Mouse (Mus musculus) embryonic fibroblast, embryonic 13.5 days (primary cell): ENCODE results near the gene Dexi. TPM values are rescaled to one million over a fixed set of nuclear protein-coding genes. Genes with fewer than 3 reads are reported as not detected.

ENCODE experiments used
- H3K27ac ChIP-seq: 2 replicates; pipeline ENCODE4 v1.5.1; 2012; ENCODE audit warnings: low read length, control low read depth, inconsistent platforms; ENCODE audit not compliant: insufficient read depth
- H3K4me1 ChIP-seq: 2 replicates; pipeline ENCODE4 v1.6.1; 2011; ENCODE audit warnings: low read length; ENCODE audit not compliant: control insufficient read depth, insufficient read depth
- H3K4me3 ChIP-seq: 2 replicates; pipeline ENCODE4 v1.5.1; 2011; ENCODE audit warnings: mild to moderate bottlenecking, control low read depth, low read length; ENCODE audit not compliant: insufficient read depth
- CTCF ChIP-seq: IDR thresholded peaks from 2 replicates; pipeline ENCODE4 v1.5.1; 2011; ENCODE audit warnings: mild to moderate bottlenecking, control low read depth, low read length, moderate library complexity, borderline replicate concordance; ENCODE audit not compliant: insufficient read depth
- POLR2A ChIP-seq: IDR thresholded peaks from 2 replicates; pipeline ENCODE4 v1.6.1; 2011; ENCODE audit warnings: low read depth, mild to moderate bottlenecking, control low read depth, low read length, moderate library complexity
- polyA plus RNA-seq: library from polyadenylated mRNA; stranded (reverse); fragments of >200 nt; gene quantifications from 2 replicates; pipeline ENCODE4 v1.2.4, GENCODE M21; 2011; ENCODE audit warnings: low read depth; ENCODE audit not compliant: missing spikeins, insufficient read length

Dexi gene
- polyA plus RNA-seq, 1 experiment, result 17.1 TPM

DNA sequence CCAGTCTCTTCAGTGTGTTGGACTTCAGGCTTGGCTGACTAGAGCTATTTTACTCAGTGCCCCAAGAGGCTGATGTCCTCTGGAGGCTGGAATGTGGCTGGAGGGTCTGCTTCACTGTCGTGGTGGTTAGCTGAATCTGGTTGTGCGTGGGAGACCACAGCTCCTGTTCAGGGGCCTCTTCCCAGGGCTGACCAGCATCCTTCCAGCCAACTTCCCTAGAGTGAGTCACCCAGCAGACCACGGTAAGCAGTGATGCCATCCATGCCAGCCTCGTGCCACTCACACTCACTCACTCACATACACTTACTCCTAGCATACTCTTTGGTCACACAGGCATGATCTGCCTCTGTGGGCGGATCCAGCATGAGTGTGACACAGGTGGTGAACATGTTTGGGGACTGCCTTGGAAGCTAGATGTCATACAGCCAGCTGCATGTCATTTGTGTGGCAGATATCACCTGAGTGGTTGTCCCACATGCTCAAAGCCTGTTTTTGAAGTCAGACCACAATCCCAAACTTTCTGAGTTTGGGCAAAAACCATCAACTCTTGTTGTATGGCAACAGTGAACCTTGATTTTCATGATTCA is 27.0 kb upstream of the Dexi start:
- H3K4me1 ChIP-seq, result no peaks in the 10 kb centered on the region
- no peak overlapping the region for H3K27ac ChIP-seq
- TF ChIP-seq POLR2A (no peak), CTCF (no peak)
- no peak overlapping the region for H3K4me3 ChIP-seq

DNA sequence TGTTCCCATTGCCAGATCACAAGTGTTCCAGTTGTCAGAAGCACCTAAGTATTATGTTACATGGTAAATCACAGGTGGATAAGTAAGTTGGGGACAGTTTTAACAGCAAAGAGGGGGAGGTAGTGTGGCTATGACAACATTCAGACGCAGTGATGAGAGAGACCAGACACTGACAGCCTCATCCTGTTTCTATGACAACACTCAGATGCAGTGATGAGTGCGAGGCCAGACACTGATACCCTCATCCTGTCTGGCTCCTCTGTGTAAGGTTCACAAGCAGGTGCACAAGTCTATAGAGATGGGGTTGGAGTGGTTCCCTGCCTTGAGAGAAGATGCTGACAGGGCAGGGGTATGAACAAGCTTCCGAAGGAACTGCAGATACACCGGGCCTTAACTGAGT is 24.3 kb upstream of the Dexi start:
- H3K27ac ChIP-seq, result no peak overlapping the region
- no peaks in the 10 kb centered on the region for H3K4me1 ChIP-seq
- no peak overlapping the region for H3K4me3 ChIP-seq
- TF ChIP-seq CTCF, result no peak
- no peak for TF ChIP-seq POLR2A

DNA sequence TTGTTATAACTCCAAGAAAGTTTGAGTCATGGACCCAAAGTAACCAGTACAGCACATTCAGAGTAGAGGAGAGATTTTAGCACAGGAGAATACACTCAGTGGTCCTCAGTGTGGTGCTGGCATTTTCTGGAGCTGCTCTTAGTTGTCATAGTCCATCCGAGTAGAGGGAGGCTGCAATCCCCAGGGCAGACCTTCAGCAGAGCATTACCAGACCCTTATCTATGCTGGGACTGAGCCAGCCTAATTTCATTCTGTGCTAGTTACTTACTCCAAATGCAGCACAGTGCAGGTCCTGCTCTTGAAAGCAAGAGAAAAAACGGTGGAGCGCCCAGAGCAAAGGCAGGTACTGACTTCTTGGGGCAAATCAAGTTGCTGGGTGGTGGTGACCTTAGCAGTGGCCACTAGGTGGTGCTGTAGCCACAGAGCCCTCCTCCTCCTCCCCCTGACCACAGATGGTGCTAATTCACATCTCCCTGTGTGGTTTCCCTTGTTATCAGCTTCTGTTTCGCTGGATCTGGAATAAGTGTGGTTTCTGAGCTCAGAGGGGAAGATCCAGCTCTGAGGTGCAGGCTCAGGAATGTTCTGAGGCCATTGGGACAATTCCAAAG is 22.5 kb upstream of the Dexi start:
- no peak overlapping the region for H3K27ac ChIP-seq
- no peak overlapping the region for H3K4me3 ChIP-seq
- H3K4me1 ChIP-seq, result no peaks in the 10 kb centered on the region
- TF ChIP-seq POLR2A (no peak), CTCF (peak; percentile 96)

DNA sequence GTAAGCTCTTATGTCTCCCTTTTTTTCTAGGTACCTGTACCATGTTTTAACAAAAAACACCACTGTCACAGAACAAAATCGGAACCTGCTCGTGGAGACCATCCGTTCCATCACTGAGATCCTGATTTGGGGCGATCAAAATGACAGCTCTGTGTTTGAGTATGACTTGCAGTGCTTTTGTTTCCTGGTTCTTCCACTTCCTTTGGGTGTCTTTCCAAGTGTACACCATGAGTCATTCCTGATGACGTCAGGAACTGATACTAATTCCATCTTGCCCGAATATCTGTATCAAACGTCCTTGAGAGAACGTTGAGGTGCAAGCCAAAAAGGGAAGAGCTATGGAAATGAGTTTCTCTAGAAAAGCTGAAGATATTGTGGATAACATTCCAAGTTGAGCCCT is 17.1 kb upstream of the Dexi start:
- H3K27ac ChIP-seq, result no peak overlapping the region
- no peak overlapping the region for H3K4me3 ChIP-seq
- H3K4me1 ChIP-seq, result peaks cover 10% of the 10 kb centered on the region; the same call in 1 of the 2 replicates
- no peak for TF ChIP-seq CTCF
- TF ChIP-seq POLR2A, result no peak

DNA sequence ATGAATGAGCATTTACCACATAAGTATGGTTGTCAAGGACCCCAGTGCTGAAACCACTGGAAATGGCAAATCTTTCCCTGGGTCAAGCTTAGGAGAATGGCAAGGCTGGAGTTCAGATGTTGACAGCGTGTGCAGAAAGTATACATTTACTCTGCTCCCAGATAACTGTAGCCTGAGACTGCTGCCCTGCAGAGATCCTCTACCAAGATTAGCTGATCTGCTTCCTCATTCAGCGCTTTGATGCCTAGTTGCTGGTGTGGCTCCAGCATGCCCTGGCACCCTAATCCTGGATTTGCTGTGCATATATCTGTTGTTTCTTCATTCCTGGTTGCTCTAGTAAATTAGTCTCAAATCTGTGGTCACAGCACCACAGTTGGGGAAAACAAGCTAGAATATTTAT is 11.0 kb upstream of the Dexi start:
- no peak overlapping the region for H3K27ac ChIP-seq
- H3K4me1 ChIP-seq, result peaks cover 4% of the 10 kb centered on the region; the same call in 1 of the 2 replicates
- TF ChIP-seq POLR2A (no peak), CTCF (no peak)
- H3K4me3 ChIP-seq, result no peak overlapping the region

DNA sequence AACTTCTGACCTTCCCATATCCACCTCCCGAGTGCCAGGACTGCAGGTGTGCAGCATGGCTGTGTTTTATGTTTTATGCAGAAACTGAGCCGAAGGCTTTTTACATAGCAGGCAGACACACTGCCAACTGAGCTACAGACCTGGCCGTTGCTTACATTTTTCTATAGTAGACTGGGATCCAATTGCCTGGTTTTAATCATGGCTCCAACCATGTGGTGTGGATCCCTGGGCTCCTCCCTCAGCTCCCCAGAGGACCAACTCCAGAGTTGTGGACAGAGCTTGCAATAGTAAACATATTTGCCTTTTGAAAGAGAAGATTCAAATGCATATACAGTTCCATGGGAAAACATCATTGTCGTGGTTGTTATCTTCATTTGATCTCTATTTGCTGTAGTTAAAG is 8.7 kb upstream of the Dexi start:
- Histone ChIP-seq H3K27ac (no peak overlapping the region), H3K4me1 (no peaks in the 10 kb centered on the region), H3K4me3 (no peak overlapping the region)
- TF ChIP-seq CTCF (no peak), POLR2A (no peak)

DNA sequence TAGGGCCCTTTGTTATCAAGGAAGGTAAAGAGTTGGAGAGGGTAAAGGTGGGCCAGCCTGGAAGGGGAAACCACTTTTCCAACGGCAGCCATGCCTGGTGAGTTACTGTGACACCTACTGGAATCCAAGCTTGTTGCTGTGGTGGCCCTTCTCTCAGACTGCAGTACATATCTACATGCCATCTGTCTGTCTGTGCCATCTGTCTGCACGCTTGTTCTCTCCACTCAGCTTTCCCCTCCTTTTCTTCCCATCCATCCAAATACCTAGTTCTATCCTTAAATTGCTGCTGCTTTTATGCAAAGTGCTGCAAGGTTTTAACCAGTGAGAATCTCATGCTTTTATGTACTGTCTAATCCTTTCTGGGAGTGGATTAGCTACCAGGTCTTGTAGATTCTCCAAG is 6.7 kb upstream of the Dexi start:
- H3K4me3 ChIP-seq, result no peak overlapping the region
- H3K27ac ChIP-seq, result no peak overlapping the region
- TF ChIP-seq POLR2A (no peak), CTCF (no peak)
- no peaks in the 10 kb centered on the region for H3K4me1 ChIP-seq

DNA sequence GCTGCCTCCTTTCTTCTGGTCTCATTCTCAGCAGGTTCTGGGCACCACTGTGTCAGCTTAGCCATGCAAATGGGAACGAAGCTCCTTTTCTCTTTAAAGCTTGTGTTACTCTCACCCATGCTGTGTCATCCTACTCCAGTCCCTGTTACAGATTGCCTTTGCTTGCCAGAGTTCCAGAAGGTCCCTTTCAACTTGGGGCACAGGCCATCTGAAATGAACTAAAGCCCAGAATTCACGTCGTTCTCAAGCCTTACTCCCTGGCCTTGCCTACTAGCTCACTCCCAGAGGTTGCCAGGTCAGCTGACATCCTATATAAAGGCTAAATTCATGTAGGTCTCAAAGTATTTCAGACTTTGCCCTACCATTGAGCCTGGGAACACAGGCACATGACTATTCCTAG is 6.1 kb upstream of the Dexi start:
- Histone ChIP-seq H3K4me1 (no peaks in the 10 kb centered on the region), H3K4me3 (no peak overlapping the region), H3K27ac (no peak overlapping the region)
- no peak for TF ChIP-seq POLR2A
- no peak for TF ChIP-seq CTCF

DNA sequence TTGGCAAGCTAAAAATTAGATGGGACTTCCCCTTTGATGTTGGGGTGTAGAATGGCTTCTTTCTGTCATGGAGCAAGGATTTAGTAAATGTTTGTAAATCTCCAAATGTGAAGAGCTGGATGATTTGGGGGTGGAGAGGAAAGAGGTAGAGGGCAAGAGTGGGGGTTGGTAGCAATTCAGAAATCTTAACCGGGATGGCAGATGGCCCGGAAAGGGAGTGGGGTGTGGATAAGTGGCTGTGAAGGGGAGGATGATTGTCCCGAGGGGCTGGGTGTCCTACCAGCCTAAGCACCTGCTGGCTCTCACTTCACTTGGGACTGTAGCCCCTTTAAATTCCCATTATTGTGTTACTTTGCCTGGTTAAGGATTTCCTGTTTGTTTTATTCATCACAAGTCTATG is 4.0 kb upstream of the Dexi start:
- H3K4me1 ChIP-seq, result no peaks in the 10 kb centered on the region
- H3K4me3 ChIP-seq, result no peak overlapping the region
- TF ChIP-seq POLR2A (no peak), CTCF (no peak)
- no peak overlapping the region for H3K27ac ChIP-seq

DNA sequence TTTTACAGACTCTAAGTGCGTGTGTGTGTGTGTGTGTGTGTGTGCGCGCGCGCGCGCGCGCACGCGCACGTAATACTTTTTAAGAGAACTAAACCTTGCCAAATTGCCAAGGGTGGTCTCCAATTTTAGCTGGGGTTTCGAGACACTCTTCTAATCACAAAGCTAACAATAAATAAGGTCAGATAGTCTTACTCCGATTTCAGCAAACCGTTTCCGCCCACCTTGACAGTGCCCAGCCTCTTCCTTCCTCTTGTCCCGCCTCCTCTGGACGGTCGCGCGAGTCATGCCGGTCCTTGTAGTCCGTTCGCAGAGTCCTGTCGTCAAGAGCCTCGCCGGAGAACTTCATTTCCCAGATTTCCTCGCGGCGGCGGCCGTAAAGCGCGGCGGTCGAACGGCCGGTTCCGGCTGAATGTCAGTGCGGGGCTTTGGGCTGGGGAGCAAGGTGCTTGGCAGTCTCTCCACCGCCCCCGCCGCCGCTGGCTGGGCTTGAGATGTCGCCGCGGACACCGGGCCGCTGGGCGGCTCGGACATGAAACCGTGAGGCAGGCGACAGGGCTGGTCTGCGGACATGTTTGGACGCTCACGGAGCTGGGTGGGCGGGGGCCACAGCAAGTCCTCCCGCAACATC is 2.3 kb upstream of the Dexi start, which contains the start of gene Clec16a:
Gene Clec16a, plus strand, starts transcription at position 345 of the 628 bp plus-strand sequence.
- H3K27ac ChIP-seq, result no peak within 1 kb of the TSS
- TF ChIP-seq POLR2A (peak; percentile 53), CTCF (no peak)

DNA sequence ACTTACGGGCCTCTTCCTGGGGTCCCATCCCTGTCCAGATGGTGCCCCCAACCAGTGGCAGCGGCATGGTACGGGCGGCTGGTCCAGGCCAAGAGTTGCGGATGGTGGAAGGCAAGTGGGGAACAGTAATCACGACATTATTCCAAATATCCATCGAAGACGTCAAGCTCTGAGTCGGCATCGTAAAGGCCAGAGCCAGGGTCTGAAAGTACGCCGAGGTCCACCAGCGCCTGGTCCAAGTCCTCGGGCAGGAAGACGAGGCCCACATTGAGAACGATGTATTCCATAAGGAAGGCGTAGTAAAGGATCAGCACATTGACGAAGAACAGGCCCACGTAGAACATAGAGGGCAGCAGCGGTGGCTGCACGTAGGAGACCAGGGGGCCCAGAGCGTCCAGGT is 588 bp downstream of the Dexi start:
- H3K4me1 ChIP-seq, result no peaks in the 10 kb centered on the region; the same call in 1 of the 2 replicates
- TF ChIP-seq POLR2A, result no peak
- no peak for TF ChIP-seq CTCF
- peak overlapping the region; percentile 48 for H3K4me3 ChIP-seq
- no peak overlapping the region for H3K27ac ChIP-seq

More for the DNA sequence above, 2.3 kb upstream of the Dexi start, which contains the start of gene Clec16a:
- H3K4me1 ChIP-seq, result no peaks in the 10 kb centered on the region; the same call in 1 of the 2 replicates
- peak within 1 kb of the TSS; percentile 83 for H3K4me3 ChIP-seq
